Mouse (Mus musculus): ENCODE measurements around the gene Cdk1.

The Cdk1 gene

GRCm38 (mm10) chr10:69366208-69366607 lies 13.5 kb upstream of the Cdk1 start:
- CTCF ChIA-PET, result interaction anchor here (0.6 to 1.8 kb wide), 12 partner anchors 13 to 1988 kb away, joined by 3 to 12 read pairs (median 4); partner anchors contain the start of gene Cdk1 (in 1 of the 4)
- POLR2A ChIA-PET, result interaction anchor here in 3 of 4 experiments (0.6 to 3.4 kb wide), 5 partner anchors 11 to 22 kb away, joined by 3 to 23 read pairs (median 9); partner anchors contain the start of gene Cdk1 (in 2 of the 3)

GRCm38 (mm10) chr10:69359666-69360065 lies 6.9 kb upstream of the Cdk1 start:
- POLR2A ChIA-PET, result interaction anchor here in 3 of 4 experiments (0.6 to 1.2 kb wide), 11 partner anchors 13 to 1296 kb away, joined by 3 to 11 read pairs (median 4); no protein-coding TSS in a partner anchor

GRCm38 (mm10) chr10:69353086-69353479 lies 345 bp upstream of the Cdk1 start:
- ChIA-PET CTCF (interaction anchor here (0.5 to 2.3 kb wide), 14 partner anchors 11 to 445 kb away, joined by 3 to 12 read pairs (median 3); no protein-coding TSS in a partner anchor), POLR2A (interaction anchor here (0.5 to 4.0 kb wide), 72 partner anchors 9 to 1187 kb away, joined by 3 to 78 read pairs (median 4); partner anchors contain the start of genes A930033H14Rik (in 1 of the 4), Ank3 (in 1 of the 4) and Cabcoco1 (in 1 of the 4))

More at GRCm38 (mm10) chr10:69359666-69360065, 6.9 kb upstream of the Cdk1 start:
- CTCF ChIA-PET, result interaction anchor here in 2 of 4 experiments (0.5 to 1.2 kb wide), 7 partner anchors 12 to 1982 kb away, joined by 3 to 8 read pairs (median 4); no protein-coding TSS in a partner anchor

- CTCF ChIA-PET, result interaction anchor here in 1 of 4 experiments (0.6 to 2.3 kb wide), 4 partner anchors 31 to 183 kb away, joined by 3 to 10 read pairs (median 6); no protein-coding TSS in a partner anchor
- POLR2A ChIA-PET, result interaction anchor here (0.5 to 4.0 kb wide), 41 partner anchors 9 to 1894 kb away, joined by 3 to 78 read pairs (median 5); partner anchors contain the start of gene Ank3 (in 1 of the 4)
These were observed 911 bp downstream of the Cdk1 start for GRCm38 (mm10) chr10:69351842-69352211.

- ChIA-PET POLR2A (interaction anchor here (0.5 to 4.0 kb wide), 30 partner anchors 8 to 1143 kb away, joined by 3 to 78 read pairs (median 7); partner anchors contain the start of gene Ank3 (in 1 of the 4)), CTCF (interaction anchor here in 1 of 4 experiments (0.6 to 2.3 kb wide), 3 partner anchors 31 to 183 kb away, joined by 3 to 10 read pairs (median 4); no protein-coding TSS in a partner anchor)
These were observed 1.5 kb downstream of the Cdk1 start for GRCm38 (mm10) chr10:69351071-69351841.

GRCm38 (mm10) chr10:69348206-69348605 lies 4.5 kb downstream of the Cdk1 start:
- ChIA-PET CTCF (no interaction called here), POLR2A (interaction anchor here in 3 of 4 experiments (0.6 to 8.8 kb wide), 7 partner anchors 8 to 1111 kb away, joined by 3 to 121 read pairs (median 4); no protein-coding TSS in a partner anchor)

- POLR2A ChIA-PET, result interaction anchor here in 3 of 4 experiments (0.6 to 8.8 kb wide), 7 partner anchors 7 to 53 kb away, joined by 3 to 121 read pairs (median 7); partner anchors contain the start of gene Cdk1 (in 3 of the 3)
- CTCF ChIA-PET, result no interaction called here
These were observed 10.4 kb downstream of the Cdk1 start for GRCm38 (mm10) chr10:69342328-69342727.

GRCm38 (mm10) chr10:69341570-69342227 lies 11.0 kb downstream of the Cdk1 start:
- ChIA-PET CTCF (no interaction called here), POLR2A (interaction anchor here (0.7 to 8.8 kb wide), 10 partner anchors 7 to 19 kb away, joined by 3 to 121 read pairs (median 9); partner anchors contain the start of gene Cdk1 (in 4 of the 4))

GRCm38 (mm10) chr10:69340001-69340400 lies 12.7 kb downstream of the Cdk1 start:
- CTCF ChIA-PET, result interaction anchor here in 2 of 4 experiments (0.8 to 1.1 kb wide), 2 partner anchors 33 kb away, joined by 3 read pairs; no protein-coding TSS in a partner anchor
- POLR2A ChIA-PET, result interaction anchor here (0.6 to 9.8 kb wide), 17 partner anchors 5 to 1027 kb away, joined by 3 to 121 read pairs (median 5); partner anchors contain the start of gene Cdk1 (in 4 of the 4)

- ChIA-PET CTCF (interaction anchor here in 1 of 4 experiments (0.9 to 1.1 kb wide), 2 partner anchors 8 to 30 kb away, joined by 3 to 4 read pairs; no protein-coding TSS in a partner anchor), POLR2A (interaction anchor here (1.5 to 9.8 kb wide), 11 partner anchors 8 to 30 kb away, joined by 3 to 121 read pairs (median 10); partner anchors contain the start of gene Cdk1 (in 3 of the 4))
These were observed 16.5 kb downstream of the Cdk1 start for GRCm38 (mm10) chr10:69336219-69336618.

GRCm38 (mm10) chr10:69335611-69336010 lies 17.1 kb downstream of the Cdk1 start:
- CTCF ChIA-PET, result interaction anchor here in 3 of 4 experiments (0.6 to 1.1 kb wide), 4 partner anchors 14 to 30 kb away, joined by 3 to 4 read pairs (median 4); no protein-coding TSS in a partner anchor

GRCm38 (mm10) chr10:69335195-69335536 lies 17.6 kb downstream of the Cdk1 start:
- POLR2A ChIA-PET, result interaction anchor here (0.6 to 9.8 kb wide), 13 partner anchors 7 to 240 kb away, joined by 3 to 121 read pairs (median 6); partner anchors contain the start of gene Cdk1 (in 4 of the 4)
- CTCF ChIA-PET, result interaction anchor here in 3 of 4 experiments (0.6 to 2.0 kb wide), 5 partner anchors 14 to 30 kb away, joined by 3 to 7 read pairs (median 4); no protein-coding TSS in a partner anchor

More at GRCm38 (mm10) chr10:69335611-69336010, 17.1 kb downstream of the Cdk1 start:
- POLR2A ChIA-PET, result interaction anchor here (0.6 to 9.8 kb wide), 13 partner anchors 7 to 29 kb away, joined by 3 to 121 read pairs (median 8); partner anchors contain the start of gene Cdk1 (in 4 of the 4)

- ChIA-PET POLR2A (interaction anchor here (0.6 to 9.8 kb wide), 14 partner anchors 9 to 1104 kb away, joined by 3 to 121 read pairs (median 5); partner anchors contain the start of gene Cdk1 (in 3 of the 4)), CTCF (interaction anchor here in 1 of 4 experiments (1.1 to 2.0 kb wide), 4 partner anchors 13 to 233 kb away, joined by 3 to 7 read pairs (median 4); no protein-coding TSS in a partner anchor)
These were observed 18.2 kb downstream of the Cdk1 start for GRCm38 (mm10) chr10:69334271-69335194.

- ChIA-PET POLR2A (interaction anchor here in 3 of 4 experiments (0.8 to 9.8 kb wide), 8 partner anchors 9 to 109 kb away, joined by 3 to 121 read pairs (median 10); partner anchors contain the start of gene Cdk1 (in 3 of the 3)), CTCF (interaction anchor here in 1 of 4 experiments (1.4 to 2.0 kb wide), 2 partner anchors 12 to 27 kb away, joined by 5 to 7 read pairs; no protein-coding TSS in a partner anchor)
These were observed 19.5 kb downstream of the Cdk1 start for GRCm38 (mm10) chr10:69333212-69333611.

GRCm38 (mm10) chr10:69331231-69331630 lies 21.5 kb downstream of the Cdk1 start:
- CTCF ChIA-PET, result interaction anchor here in 1 of 4 experiments (0.7 kb wide), 1 partner anchor 11 kb away, joined by 5 read pairs; no protein-coding TSS in a partner anchor
- POLR2A ChIA-PET, result interaction anchor here in 3 of 4 experiments (0.6 to 9.8 kb wide), 8 partner anchors 10 to 48 kb away, joined by 3 to 121 read pairs (median 4); partner anchors contain the start of gene Cdk1 (in 2 of the 3)

GRCm38 (mm10) chr10:69328656-69329046 lies 24.1 kb downstream of the Cdk1 start:
- ChIA-PET POLR2A (interaction anchor here (0.7 to 3.4 kb wide), 23 partner anchors 8 to 1227 kb away, joined by 3 to 46 read pairs (median 7); partner anchors contain the start of gene Cdk1 (in 2 of the 4)), CTCF (interaction anchor here in 1 of 4 experiments (0.6 to 3.7 kb wide), 7 partner anchors 7 to 666 kb away, joined by 3 to 21 read pairs (median 4); no protein-coding TSS in a partner anchor)
